Mouse (Mus musculus) intestine, embryonic 16.5 days (tissue): ENCODE data around the gene Nmt1. TPM values are rescaled to one million over a fixed set of nuclear protein-coding genes. Genes with fewer than 3 reads are reported as not detected.

Experiments
- ATAC-seq: fragments of 200-750 bp; cut with Nextera tagmentation; 2 replicates; pipeline ENCODE4 v1.8.0; 2017; ENCODE audit warnings: moderate TSS enrichment, moderate library complexity
- H3K27ac ChIP-seq: fragments of 300-500 bp; sonication (generic); 2 replicates; pipeline ENCODE4 v1.5.1; 2014; ENCODE audit warnings: mild to moderate bottlenecking, low read length
- H3K27me3 ChIP-seq: fragments of 300-500 bp; sonication (generic); replicated peaks from 2 replicates; pipeline ENCODE4 v1.6.1; 2014; ENCODE audit warnings: low read length, control low read depth, mixed read lengths; ENCODE audit not compliant: control insufficient read depth, insufficient read depth
- H3K36me3 ChIP-seq: fragments of 300-500 bp; sonication (generic); 2 replicates; pipeline ENCODE4 v1.6.1; 2014; ENCODE audit warnings: low read length, control low read depth; ENCODE audit not compliant: control insufficient read depth, insufficient read depth
- H3K4me1 ChIP-seq: fragments of 300-500 bp; sonication (generic); 2 replicates; pipeline ENCODE4 v1.6.1; 2014; ENCODE audit warnings: low read length, control low read depth, mixed read lengths; ENCODE audit not compliant: control insufficient read depth, insufficient read depth
- H3K4me2 ChIP-seq: fragments of 300-500 bp; sonication (generic); 2 replicates; pipeline ENCODE4 v1.6.1; 2014; ENCODE audit warnings: low read depth, low read length, control low read depth
- H3K4me3 ChIP-seq: fragments of 300-500 bp; sonication (generic); 2 replicates; pipeline ENCODE4 v1.5.1; 2014; ENCODE audit warnings: mild to moderate bottlenecking, low read length
- H3K9ac ChIP-seq: fragments of 300-500 bp; sonication (generic); 2 replicates; pipeline ENCODE4 v1.6.1; 2014; ENCODE audit warnings: low read depth, low read length
- H3K9me3 ChIP-seq: fragments of 300-500 bp; sonication (generic); 2 replicates; pipeline ENCODE4 v1.6.1; 2016; ENCODE audit warnings: low read length, control low read depth; ENCODE audit not compliant: control insufficient read depth
- WGBS: fragments of 180-500 bp; shearing (Covaris S2); extraction: QIAGEN DNeasy Blood & Tissue Kit; methylation state at CpG from one replicate; pipeline ENCODE4 v1.1.7; 2014; 5-methylcytosine and 5-hydroxymethylcytosine counted together
- polyA plus RNA-seq: library from polyadenylated mRNA; unstranded; fragments of >200 nt; fragmentation: Nextera tagmentation; extraction: Ambion mirVana; gene quantifications from 2 replicates; pipeline ENCODE4 v1.2.1, GENCODE M21; 2015

Nmt1 gene
- polyA plus RNA-seq, 1 experiment from 2014 or later: 59.6 TPM

DNA sequence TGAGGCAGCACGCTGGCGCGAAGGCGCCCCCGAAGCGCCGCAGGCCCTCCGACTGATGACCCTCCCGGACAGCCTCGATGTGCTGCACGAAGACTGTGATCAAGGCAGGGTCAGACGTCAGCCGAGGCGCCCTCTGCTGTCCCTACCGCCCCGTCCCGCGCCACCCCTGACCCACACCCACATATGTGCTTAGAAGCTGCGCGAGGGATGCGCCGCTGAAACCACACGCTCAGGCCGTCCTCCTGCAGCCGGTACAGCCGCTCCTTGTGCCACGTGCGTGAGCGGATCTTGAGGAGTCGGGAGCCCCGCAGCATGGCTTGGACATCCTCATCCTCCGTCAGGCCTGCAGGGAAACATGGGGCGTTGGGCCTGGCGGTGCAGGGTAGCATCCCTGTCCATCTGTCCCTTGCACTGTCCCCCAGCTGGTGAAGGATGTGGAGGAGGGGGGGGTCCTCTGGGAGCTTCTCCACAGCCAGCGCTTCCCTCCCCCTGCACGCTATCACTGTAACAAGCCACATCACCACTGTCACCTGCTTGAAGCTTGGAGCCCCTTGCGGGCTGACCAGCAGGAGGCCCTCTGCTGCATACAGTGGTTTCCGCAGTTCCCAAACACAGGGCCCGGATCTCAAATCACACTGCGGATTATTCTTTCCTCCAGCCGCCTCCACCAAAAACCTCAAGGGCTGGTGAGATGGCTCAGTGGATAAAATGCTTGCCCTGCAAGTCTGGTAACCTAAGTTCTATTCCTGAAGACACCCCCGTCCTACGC lies 52.5 kb downstream of the Nmt1 start:
- H3K27me3 ChIP-seq: peaks cover 9% of the 10 kb centered on the region; the same call in 1 of the 2 replicates
- H3K4me1 ChIP-seq: peaks cover 7% of the 10 kb centered on the region; the same call in 1 of the 2 replicates
- H3K9me3 ChIP-seq: no peaks in the 10 kb centered on the region
- peak overlapping the region; percentile 43 for H3K4me3 ChIP-seq
- ATAC-seq: peak; percentile 60
- H3K4me2 ChIP-seq: peak overlapping the region; percentile 55
- H3K27ac ChIP-seq: no peak overlapping the region
- 4% methylated on average over 43 of the region's 43 CpGs for WGBS
- no peaks in the 10 kb centered on the region for H3K36me3 ChIP-seq
- H3K9ac ChIP-seq: peak overlapping the region; percentile 51; the same call in 1 of the 2 replicates

- no peak overlapping the region for H3K9ac ChIP-seq
- WGBS: 70% methylated on average over 6 of the region's 6 CpGs
Observed at GRCm38 (mm10) chr11:103081631-103082030, 53.6 kb downstream of the Nmt1 start.

GRCm38 (mm10) chr11:103093306-103093705 lies 65.3 kb downstream of the Nmt1 start:
- no peak overlapping the region for H3K4me3 ChIP-seq
- WGBS: 87% methylated on average over 7 of the region's 7 CpGs
- no peak overlapping the region for H3K27ac ChIP-seq
- no peak overlapping the region for H3K9ac ChIP-seq
- H3K4me2 ChIP-seq: no peak overlapping the region
- H3K27me3 ChIP-seq: no peaks in the 10 kb centered on the region
- H3K4me1 ChIP-seq: peaks cover 21% of the 10 kb centered on the region
- no peak for ATAC-seq
- no peaks in the 10 kb centered on the region for H3K9me3 ChIP-seq
- H3K36me3 ChIP-seq: no peaks in the 10 kb centered on the region

More at GRCm38 (mm10) chr11:103081631-103082030, 53.6 kb downstream of the Nmt1 start:
- Histone ChIP-seq H3K27me3 (peaks cover 9% of the 10 kb centered on the region; the same call in 1 of the 2 replicates), H3K4me1 (peaks cover 7% of the 10 kb centered on the region; the same call in 1 of the 2 replicates), H3K9me3 (no peaks in the 10 kb centered on the region), H3K27ac (no peak overlapping the region), H3K36me3 (no peaks in the 10 kb centered on the region), H3K4me3 (no peak overlapping the region), H3K4me2 (no peak overlapping the region)
- ATAC-seq: no peak

DNA sequence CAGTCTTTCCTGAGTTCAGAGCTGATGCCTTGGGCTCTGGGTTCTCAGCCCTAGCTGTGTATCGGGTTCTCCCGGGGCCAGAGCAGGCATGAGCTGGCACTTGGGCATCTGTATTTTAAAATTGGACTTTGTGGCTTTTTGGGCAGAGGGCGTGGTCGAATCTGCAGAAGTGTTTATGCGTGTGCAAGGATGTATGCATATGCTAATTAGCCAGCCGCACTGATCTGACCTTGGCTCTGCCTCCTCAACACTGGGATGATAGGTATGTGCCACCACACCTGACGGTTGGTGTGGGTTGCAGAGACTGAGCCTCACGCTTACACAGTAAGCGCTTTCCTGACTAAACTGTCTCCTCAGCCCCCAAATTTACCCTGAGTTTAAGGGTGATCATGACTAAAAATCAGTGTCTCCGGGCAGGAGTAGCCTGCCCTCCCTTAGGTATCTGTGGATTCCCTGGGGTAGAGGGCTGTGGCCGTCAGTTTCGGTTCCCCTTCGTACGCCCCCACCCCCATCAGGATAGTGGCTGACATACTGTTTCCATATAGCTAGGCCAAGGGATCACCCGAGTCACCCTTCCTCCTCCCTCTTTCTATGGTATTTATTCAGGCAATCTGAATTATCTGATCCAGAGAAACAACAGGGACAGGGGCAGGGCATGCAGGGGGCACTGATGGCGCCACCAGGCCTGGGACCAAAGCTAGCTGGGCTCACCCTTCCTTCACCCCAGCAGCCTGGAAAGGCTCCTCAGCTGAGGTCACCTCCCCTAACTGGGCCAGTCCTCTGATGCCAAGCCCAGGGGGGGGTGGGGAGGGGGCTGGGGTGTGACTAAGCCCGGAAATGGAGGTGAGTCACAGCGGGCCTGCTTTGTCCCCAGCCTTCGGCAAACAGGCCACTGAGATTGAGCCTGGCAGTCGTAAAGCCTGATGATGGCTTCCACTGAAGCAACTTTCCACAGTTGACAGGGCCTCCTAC lies 66.2 kb downstream of the Nmt1 start:
- no peaks in the 10 kb centered on the region for H3K27me3 ChIP-seq
- 62% methylated on average over 20 of the region's 20 CpGs for WGBS
- H3K36me3 ChIP-seq: no peaks in the 10 kb centered on the region
- H3K4me3 ChIP-seq: no peak overlapping the region
- ATAC-seq: peak; percentile 52
- no peak overlapping the region for H3K27ac ChIP-seq
- H3K9me3 ChIP-seq: no peaks in the 10 kb centered on the region
- H3K9ac ChIP-seq: no peak overlapping the region
- H3K4me1 ChIP-seq: peaks cover 22% of the 10 kb centered on the region
- no peak overlapping the region for H3K4me2 ChIP-seq

DNA sequence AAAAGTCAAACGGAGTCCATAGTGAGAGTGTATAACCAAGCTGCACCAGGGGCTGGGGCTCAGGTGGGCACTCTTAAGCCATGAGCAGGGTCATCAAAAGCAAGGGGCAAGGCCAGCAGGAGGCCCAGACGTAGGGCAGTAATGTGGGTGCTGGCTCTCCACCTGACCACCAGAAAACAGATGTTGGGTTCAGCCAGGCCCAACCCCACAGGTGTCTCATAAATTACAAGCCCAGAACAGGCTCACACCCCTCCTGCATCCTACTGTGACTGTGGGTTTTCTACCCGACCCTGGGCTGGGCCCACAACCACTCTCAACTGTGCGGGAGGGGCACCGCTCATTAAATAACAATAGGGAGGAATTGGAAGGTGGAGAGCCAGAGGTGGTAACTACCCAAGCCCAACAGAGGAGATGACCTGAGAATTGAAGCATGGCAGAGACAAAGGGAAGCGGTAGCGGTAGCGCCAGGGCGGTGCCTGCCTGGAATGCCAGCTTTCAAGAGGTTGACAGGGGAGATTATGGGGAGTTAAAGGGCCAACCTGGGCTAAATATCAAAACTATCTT lies 67.2 kb downstream of the Nmt1 start:
- peaks cover 22% of the 10 kb centered on the region for H3K4me1 ChIP-seq
- no peaks in the 10 kb centered on the region for H3K27me3 ChIP-seq
- no peak overlapping the region for H3K4me2 ChIP-seq
- no peak overlapping the region for H3K4me3 ChIP-seq
- H3K9ac ChIP-seq: no peak overlapping the region
- H3K9me3 ChIP-seq: no peaks in the 10 kb centered on the region
- ATAC-seq: no peak
- H3K27ac ChIP-seq: no peak overlapping the region; the same call in 1 of the 2 replicates
- WGBS: 72% methylated on average over 9 of the region's 9 CpGs
- H3K36me3 ChIP-seq: no peaks in the 10 kb centered on the region

DNA sequence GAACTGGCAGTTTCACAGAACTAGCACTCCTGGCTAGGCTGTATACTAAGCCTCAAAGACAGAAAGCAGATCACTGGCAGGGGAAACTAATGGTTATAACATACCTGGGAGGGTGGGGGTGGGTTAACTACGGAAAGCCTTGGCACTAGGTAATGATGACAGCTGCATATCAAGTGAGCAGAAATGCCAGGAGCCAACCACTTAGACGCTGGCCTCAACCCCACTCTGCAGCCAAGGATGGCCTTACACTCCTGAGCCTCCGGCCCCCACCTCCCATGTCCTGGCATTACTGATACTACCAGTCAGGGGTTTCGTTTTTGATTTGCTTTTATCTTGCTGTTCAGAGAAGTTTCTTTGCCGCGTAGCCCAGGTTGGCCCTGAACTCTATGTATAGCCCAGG lies 67.8 kb downstream of the Nmt1 start:
- H3K27me3 ChIP-seq: 0 out of 2 replicates have a peak, but pooled peaks cover 3% of the 10 kb centered on the region
- H3K9ac ChIP-seq: no peak overlapping the region
- H3K27ac ChIP-seq: no peak overlapping the region
- no peak for ATAC-seq
- no peaks in the 10 kb centered on the region for H3K9me3 ChIP-seq
- no peak overlapping the region for H3K4me2 ChIP-seq
- H3K4me1 ChIP-seq: peaks cover 22% of the 10 kb centered on the region
- H3K4me3 ChIP-seq: no peak overlapping the region
- WGBS: 91% methylated on average over 6 of the region's 6 CpGs
- H3K36me3 ChIP-seq: no peaks in the 10 kb centered on the region

- Histone ChIP-seq H3K27ac (no peak overlapping the region; the same call in 1 of the 2 replicates), H3K36me3 (no peaks in the 10 kb centered on the region), H3K9ac (peak overlapping the region; percentile 14; the same call in 1 of the 2 replicates), H3K4me2 (peak overlapping the region; percentile 27; the same call in 1 of the 2 replicates), H3K9me3 (no peaks in the 10 kb centered on the region), H3K4me3 (0 out of 2 replicates have a peak overlapping the region, but pooled peaks have one; percentile 5), H3K4me1 (peaks cover 34% of the 10 kb centered on the region), H3K27me3 (peaks cover 6% of the 10 kb centered on the region)
- 21% methylated on average over 22 of the region's 22 CpGs for WGBS
- no peak for ATAC-seq
Observed at GRCm38 (mm10) chr11:103096979-103097894, 69.2 kb downstream of the Nmt1 start.

DNA sequence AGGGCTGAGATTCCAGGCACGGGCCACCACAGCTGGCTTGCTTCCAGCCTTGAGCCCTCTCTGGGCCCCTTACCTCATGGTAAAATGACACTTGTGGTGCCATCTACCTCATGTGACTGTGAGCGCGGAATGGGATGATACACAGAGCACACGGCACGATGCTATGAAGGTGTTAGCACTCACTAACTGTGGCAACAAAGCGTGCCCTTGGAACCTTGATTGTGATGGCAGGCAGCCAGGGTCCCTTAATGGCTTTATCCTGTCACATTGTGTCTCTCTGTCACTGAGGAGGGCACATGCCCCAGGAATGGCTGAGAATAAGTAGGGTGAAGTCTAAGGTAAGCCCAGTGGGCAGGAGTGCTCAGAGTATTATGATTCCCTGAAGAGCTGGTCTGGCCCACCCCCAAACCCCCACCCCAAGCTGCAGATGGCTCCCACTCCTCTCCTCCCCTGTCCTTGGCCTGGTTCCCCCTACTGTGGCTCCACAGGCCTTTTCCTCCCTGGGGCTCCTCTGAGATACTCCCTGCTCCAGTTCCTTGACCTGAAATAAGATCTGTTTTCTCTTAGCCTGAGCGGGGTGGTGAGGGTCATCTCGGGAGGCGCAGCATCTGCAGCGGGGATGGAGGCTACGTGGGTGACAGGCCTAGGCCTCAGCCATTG lies 70.7 kb downstream of the Nmt1 start:
- Histone ChIP-seq H3K4me1 (peaks cover 42% of the 10 kb centered on the region), H3K9me3 (no peaks in the 10 kb centered on the region), H3K4me2 (no peak overlapping the region), H3K27me3 (peaks cover 7% of the 10 kb centered on the region), H3K27ac (no peak overlapping the region), H3K9ac (no peak overlapping the region), H3K36me3 (no peaks in the 10 kb centered on the region), H3K4me3 (no peak overlapping the region)
- 71% methylated on average over 11 of the region's 11 CpGs for WGBS
- ATAC-seq: no peak
